Mouse (Mus musculus): ENCODE results near the gene Vmn2r111.
"Not testable (repeated sequence)": the region's sequence is repeated elsewhere in the genome, so short reads cannot be mapped to it uniquely, and the experiment has no call there.

The Vmn2r111 gene

GRCm38 (mm10) chr17:22573382-22573781, at the start of gene Vmn2r111:
Vmn2r111 (minus strand) TSS chr17:22573482.
- DNase-seq (ENCODE audit: low spot score): not testable (repeated sequence)

GRCm38 (mm10) chr17:22600651-22601050, 27.4 kb upstream of the Vmn2r111 start, which contains the start of gene Vmn2r112:
Vmn2r112 (plus strand) TSS chr17:22600951.
- not testable (repeated sequence) for DNase-seq (ENCODE audit: low spot score)

- DNase-seq (ENCODE audit: low spot score): not testable (repeated sequence)
Measured at GRCm38 (mm10) chr17:22520467-22520866, 52.8 kb downstream of the Vmn2r111 start.

- DNase-seq (ENCODE audit: low spot score): not testable (repeated sequence)
Measured at GRCm38 (mm10) chr17:22520037-22520436, 53.2 kb downstream of the Vmn2r111 start.

GRCm38 (mm10) chr17:22497120-22497519, 76.2 kb downstream of the Vmn2r111 start:
- no peak for DNase-seq (ENCODE audit: low spot score)
